Mouse (Mus musculus): ENCODE data around the gene Phlda1. TPM values are rescaled to one million over a fixed set of nuclear protein-coding genes. Genes with fewer than 3 reads are reported as not detected.

Phlda1 gene
- polyA plus RNA-seq, 1 experiment from 2014 or later = 46.0 TPM

DNA sequence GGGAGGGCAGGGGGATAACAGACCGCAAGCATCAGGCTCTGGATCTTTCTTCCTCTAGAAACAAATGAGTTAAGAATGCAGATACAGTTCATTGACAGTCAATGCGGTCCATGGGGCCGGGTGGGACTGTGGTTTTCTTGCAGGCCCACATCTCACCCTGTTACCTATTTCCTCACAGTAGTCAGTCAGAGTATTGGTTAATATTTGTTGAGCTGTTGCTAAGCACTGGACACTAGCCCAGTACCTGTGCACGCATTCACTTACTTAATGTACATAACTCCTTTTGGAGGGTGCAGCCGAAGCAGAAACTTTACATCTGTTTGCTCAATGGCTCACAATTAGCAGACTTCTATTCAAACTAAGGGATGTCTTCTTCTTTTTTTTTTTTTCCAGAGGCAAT, 52.1 kb downstream of the Phlda1 start:
- Histone ChIP-seq H3K4me1 (replicated peaks; ENCODE audit: control insufficient read depth, insufficient read depth, low read length) (peaks cover 35% of the 10 kb centered on the region), H3K9ac (ENCODE audit: low read length) (no peak overlapping the region), H3K36me3 (ENCODE audit: control insufficient read depth, insufficient read depth, low read length) (no peaks in the 10 kb centered on the region), H3K27me3 (replicated peaks; ENCODE audit: control insufficient read depth, insufficient read depth, low read length) (no peaks in the 10 kb centered on the region), H3K4me3 (ENCODE audit: low read depth, low read length) (no peak overlapping the region), H3K9me3 (ENCODE audit: control insufficient read depth, low read length) (no peaks in the 10 kb centered on the region), H3K27ac (ENCODE audit: low read depth) (0 out of 2 replicates have a peak overlapping the region, but pooled peaks have one; percentile 8), H3K4me2 (ENCODE audit: low read length) (no peak overlapping the region)
- 54% methylated on average over 5 of the region's 5 CpGs for WGBS
- ATAC-seq (replicated peaks; ENCODE audit: low FRiP score, low TSS enrichment, low read depth) (no peak), DNase-seq (ENCODE audit: low spot score) (no peak)

Other genes starting within 250 kb of the Phlda1 start
- gene Bbs10, start 207.6 kb upstream of the Phlda1 start, polyA plus RNA-seq (2014; fragmentation: Nextera tagmentation; extraction: Ambion mirVana) = 4.6 and 6.2 TPM in 2 replicates
- gene Nap1l1, start 33.1 kb upstream of the Phlda1 start, polyA plus RNA-seq (2014; fragmentation: Nextera tagmentation; extraction: Ambion mirVana) = 248 and 249 TPM in 2 replicates

Data from intestine, embryonic 14.5 days (tissue).